Mouse (Mus musculus): ENCODE results near the gene Apbb1ip. TPM values are rescaled to one million over a fixed set of nuclear protein-coding genes. Genes with fewer than 3 reads are reported as not detected.

Apbb1ip gene
- polyA plus RNA-seq, 2 experiments, result 2.3 to 2.6 TPM

- ATAC-seq (ENCODE audit: low FRiP score, low read depth) (no peak), DNase-seq (ENCODE audit: low spot score) (no peak)
- no peak overlapping the region for H3K9ac ChIP-seq (ENCODE audit: low read depth, low read length, severe bottlenecking)
- H3K4me2 ChIP-seq (replicated peaks; ENCODE audit: low read depth, low read length, severe bottlenecking), result no peak overlapping the region
- no peak overlapping the region for H3K27ac ChIP-seq (replicated peaks; ENCODE audit: low read depth, low read length)
- H3K4me1 ChIP-seq (ENCODE audit: control insufficient read depth, insufficient read depth, low read length), result no peaks in the 10 kb centered on the region
- no peak overlapping the region for H3K4me3 ChIP-seq (replicated peaks; ENCODE audit: low read length)
- no peak for TF ChIP-seq POLR2A (IDR thresholded peaks at IDR 0.05; ENCODE audit: borderline replicate concordance, extremely low read depth, insufficient read depth, insufficient read length)
- 65% methylated on average over 4 of the region's 4 CpGs for WGBS
- no peaks in the 10 kb centered on the region for H3K9me3 ChIP-seq (ENCODE audit: control insufficient read depth, low read length)
- no peaks in the 10 kb centered on the region for H3K36me3 ChIP-seq (ENCODE audit: control insufficient read depth, insufficient read depth, low read length)
- H3K27me3 ChIP-seq (ENCODE audit: control insufficient read depth, insufficient read depth, low read length), result no peaks in the 10 kb centered on the region
These were observed 7.6 kb downstream of the Apbb1ip start for GRCm38 (mm10) chr2:22781387-22782009.

GRCm38 (mm10) chr2:22782057-22782456 is 8.2 kb downstream of the Apbb1ip start:
- H3K4me3 ChIP-seq (replicated peaks; ENCODE audit: low read length), result no peak overlapping the region
- no peak overlapping the region for H3K9ac ChIP-seq (ENCODE audit: low read depth, low read length, severe bottlenecking)
- H3K4me1 ChIP-seq (ENCODE audit: control insufficient read depth, insufficient read depth, low read length), result no peaks in the 10 kb centered on the region
- ATAC-seq (ENCODE audit: low FRiP score, low read depth) (no peak), DNase-seq (ENCODE audit: low spot score) (no peak)
- no peak for TF ChIP-seq POLR2A (IDR thresholded peaks at IDR 0.05; ENCODE audit: borderline replicate concordance, extremely low read depth, insufficient read depth, insufficient read length)
- no peaks in the 10 kb centered on the region for H3K36me3 ChIP-seq (ENCODE audit: control insufficient read depth, insufficient read depth, low read length)
- H3K4me2 ChIP-seq (replicated peaks; ENCODE audit: low read depth, low read length, severe bottlenecking), result no peak overlapping the region
- no peaks in the 10 kb centered on the region for H3K27me3 ChIP-seq (ENCODE audit: control insufficient read depth, insufficient read depth, low read length)
- WGBS, result 80% methylated on average over 3 of the region's 3 CpGs
- H3K9me3 ChIP-seq (ENCODE audit: control insufficient read depth, low read length), result no peaks in the 10 kb centered on the region
- H3K27ac ChIP-seq (replicated peaks; ENCODE audit: low read depth, low read length), result no peak overlapping the region

- Histone ChIP-seq H3K27ac (replicated peaks; ENCODE audit: low read depth, low read length) (no peak overlapping the region), H3K9ac (ENCODE audit: low read depth, low read length, severe bottlenecking) (no peak overlapping the region), H3K4me1 (ENCODE audit: control insufficient read depth, insufficient read depth, low read length) (no peaks in the 10 kb centered on the region), H3K9me3 (ENCODE audit: control insufficient read depth, low read length) (no peaks in the 10 kb centered on the region), H3K4me3 (replicated peaks; ENCODE audit: low read length) (no peak overlapping the region), H3K27me3 (ENCODE audit: control insufficient read depth, insufficient read depth, low read length) (no peaks in the 10 kb centered on the region), H3K4me2 (replicated peaks; ENCODE audit: low read depth, low read length, severe bottlenecking) (no peak overlapping the region), H3K36me3 (ENCODE audit: control insufficient read depth, insufficient read depth, low read length) (no peaks in the 10 kb centered on the region)
- WGBS, result 84% methylated on average over 2 of the region's 2 CpGs
- ATAC-seq (ENCODE audit: low FRiP score, low read depth), result no peak
- no peak for DNase-seq (ENCODE audit: low spot score)
- no peak for TF ChIP-seq POLR2A (IDR thresholded peaks at IDR 0.05; ENCODE audit: borderline replicate concordance, extremely low read depth, insufficient read depth, insufficient read length)
These were observed 9.3 kb downstream of the Apbb1ip start for GRCm38 (mm10) chr2:22783137-22783638.

- no peaks in the 10 kb centered on the region for H3K36me3 ChIP-seq (ENCODE audit: control insufficient read depth, insufficient read depth, low read length)
- no peak for DNase-seq (ENCODE audit: low spot score)
- no peak for ATAC-seq (ENCODE audit: low FRiP score, low read depth)
- H3K27me3 ChIP-seq (ENCODE audit: control insufficient read depth, insufficient read depth, low read length), result no peaks in the 10 kb centered on the region
- H3K4me3 ChIP-seq (replicated peaks; ENCODE audit: low read length), result no peak overlapping the region
- H3K4me2 ChIP-seq (replicated peaks; ENCODE audit: low read depth, low read length, severe bottlenecking), result no peak overlapping the region
- 56% methylated on average over 3 of the region's 3 CpGs for WGBS
- no peaks in the 10 kb centered on the region for H3K9me3 ChIP-seq (ENCODE audit: control insufficient read depth, low read length)
- H3K27ac ChIP-seq (replicated peaks; ENCODE audit: low read depth, low read length), result no peak overlapping the region
- no peak overlapping the region for H3K9ac ChIP-seq (ENCODE audit: low read depth, low read length, severe bottlenecking)
- TF ChIP-seq POLR2A (IDR thresholded peaks at IDR 0.05; ENCODE audit: borderline replicate concordance, extremely low read depth, insufficient read depth, insufficient read length), result no peak
- H3K4me1 ChIP-seq (ENCODE audit: control insufficient read depth, insufficient read depth, low read length), result no peaks in the 10 kb centered on the region
These were observed 10.3 kb downstream of the Apbb1ip start for GRCm38 (mm10) chr2:22784186-22784585.

GRCm38 (mm10) chr2:22784771-22785170 is 10.9 kb downstream of the Apbb1ip start:
- Histone ChIP-seq H3K9me3 (ENCODE audit: control insufficient read depth, low read length) (no peaks in the 10 kb centered on the region), H3K9ac (ENCODE audit: low read depth, low read length, severe bottlenecking) (no peak overlapping the region), H3K27me3 (ENCODE audit: control insufficient read depth, insufficient read depth, low read length) (no peaks in the 10 kb centered on the region), H3K27ac (replicated peaks; ENCODE audit: low read depth, low read length) (no peak overlapping the region), H3K4me1 (ENCODE audit: control insufficient read depth, insufficient read depth, low read length) (no peaks in the 10 kb centered on the region), H3K36me3 (ENCODE audit: control insufficient read depth, insufficient read depth, low read length) (no peaks in the 10 kb centered on the region), H3K4me2 (replicated peaks; ENCODE audit: low read depth, low read length, severe bottlenecking) (no peak overlapping the region), H3K4me3 (replicated peaks; ENCODE audit: low read length) (no peak overlapping the region)
- no peak for TF ChIP-seq POLR2A (IDR thresholded peaks at IDR 0.05; ENCODE audit: borderline replicate concordance, extremely low read depth, insufficient read depth, insufficient read length)
- 26% methylated on average over 1 of the region's 1 CpGs for WGBS
- ATAC-seq (ENCODE audit: low FRiP score, low read depth) (no peak), DNase-seq (ENCODE audit: low spot score) (no peak)

Data from limb, embryonic 14.5 days (tissue).